Mouse (Mus musculus): ENCODE measurements around the gene Dnajc8. TPM values are rescaled to one million over a fixed set of nuclear protein-coding genes. Genes with fewer than 3 reads are reported as not detected.
A peak's percentile ranks its signal among the peaks of the same experiment; 100 is the strongest.

Dnajc8 gene
- total and polyA plus RNA-seq, 3 experiments, result 110 to 246 TPM; not detected in 1

DNA sequence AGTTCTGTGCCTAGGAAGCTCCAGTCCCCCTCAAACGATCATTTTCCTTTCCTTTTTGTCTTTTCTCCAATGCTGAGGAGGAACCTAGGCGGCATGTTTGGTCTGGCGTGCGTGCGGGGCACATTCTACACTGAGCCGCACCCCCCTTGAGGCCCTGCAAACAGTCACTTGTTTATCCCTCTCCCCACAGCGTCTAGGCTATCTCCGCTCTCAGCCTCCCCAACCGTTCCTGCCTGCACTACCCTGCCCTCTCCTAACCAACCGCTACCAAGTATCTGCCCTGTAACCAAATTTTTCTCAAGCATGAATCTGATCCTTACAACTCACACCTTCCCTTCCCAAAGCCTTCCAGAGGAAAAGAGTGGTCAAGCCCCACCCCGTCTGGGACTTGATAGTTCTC lies 32.0 kb upstream of the Dnajc8 start:
- TF ChIP-seq ZKSCAN1 (IDR thresholded peaks at IDR 0.05; ENCODE audit: low read depth, low read length) (no peak), E2F4 (IDR thresholded peaks at IDR 0.05; ENCODE audit: borderline replicate concordance, low read depth, low read length) (no peak), TCF12 (IDR thresholded peaks at IDR 0.05; ENCODE audit: low read depth, low read length) (no peak), TBP (IDR thresholded peaks at IDR 0.05; ENCODE audit: low read depth, low read length) (no peak), SMC3 (IDR thresholded peaks at IDR 0.05; ENCODE audit: low read depth, low read length) (no peak), POLR2AphosphoS5 (IDR thresholded peaks at IDR 0.05; ENCODE audit: borderline replicate concordance, low read depth, low read length) (no peak), NELFE (IDR thresholded peaks at IDR 0.05; ENCODE audit: low read depth, low read length) (no peak), KAT2A (conservative IDR thresholded peaks at IDR 0.05; ENCODE audit: low read depth, low read length) (no peak)
- H3K36me3 ChIP-seq (ENCODE audit: control insufficient read depth in 1 of 2, insufficient read depth in 2 of 2, low read length in 2 of 2), result peaks cover 23 to 43% of the 10 kb centered on the region in 2 experiments
- DNase-seq (ENCODE audit: low read depth, low spot score), result no peak
- H3K4me1 ChIP-seq (ENCODE audit: control insufficient read depth in 1 of 2, insufficient read depth in 2 of 2, low read length in 2 of 2), result peaks cover 23 to 35% of the 10 kb centered on the region in 2 experiments
- H3K9me3 ChIP-seq (replicated peaks; ENCODE audit: insufficient read depth, low read length), result no peaks in the 10 kb centered on the region
- H3K27ac ChIP-seq (ENCODE audit: control insufficient read depth, low read depth, low read length), result no peak overlapping the region
- no peaks in the 10 kb centered on the region for H3K27me3 ChIP-seq (ENCODE audit: control insufficient read depth in 1 of 2, insufficient read depth in 2 of 2, low read length in 2 of 2)
- no peak overlapping the region for H3K4me3 ChIP-seq (ENCODE audit: control insufficient read depth in 1 of 2, insufficient read depth in 1 of 2, low read depth in 2 of 2, low read length in 2 of 2)
- H3K9ac ChIP-seq (ENCODE audit: control insufficient read depth, low read depth, low read length, poor library complexity, severe bottlenecking), result no peak overlapping the region
- peaks cover 48% of the 10 kb centered on the region for H3K79me2 ChIP-seq (ENCODE audit: control insufficient read depth, insufficient read depth, low read length, poor library complexity)

- Histone ChIP-seq H3K79me2 (ENCODE audit: control insufficient read depth, insufficient read depth, low read length, poor library complexity) (peaks cover 66% of the 10 kb centered on the region), H3K36me3 (ENCODE audit: control insufficient read depth in 1 of 2, insufficient read depth in 2 of 2, low read length in 2 of 2) (peaks cover 11 to 44% of the 10 kb centered on the region in 2 experiments), H3K9ac (ENCODE audit: control insufficient read depth, low read depth, low read length, poor library complexity, severe bottlenecking) (no peak overlapping the region), H3K9me3 (replicated peaks; ENCODE audit: insufficient read depth, low read length) (no peaks in the 10 kb centered on the region), H3K27me3 (ENCODE audit: control insufficient read depth in 1 of 2, insufficient read depth in 2 of 2, low read length in 2 of 2) (no peaks in the 10 kb centered on the region), H3K4me3 (ENCODE audit: control insufficient read depth in 1 of 2, insufficient read depth in 1 of 2, low read depth in 2 of 2, low read length in 2 of 2) (no peak overlapping the region), H3K4me1 (ENCODE audit: control insufficient read depth in 1 of 2, insufficient read depth in 2 of 2, low read length in 2 of 2) (peaks cover 25 to 37% of the 10 kb centered on the region in 2 experiments), H3K27ac (ENCODE audit: control insufficient read depth, low read depth, low read length) (peak overlapping the region; percentile 14; the same call in 1 of the 2 replicates)
- no peak for TF ChIP-seq POLR2AphosphoS2 (IDR thresholded peaks at IDR 0.05; ENCODE audit: low read length)
- TF ChIP-seq USF2 (IDR thresholded peaks at IDR 0.05; ENCODE audit: borderline replicate concordance in 1 of 2, insufficient read depth in 1 of 2, low read depth in 1 of 2, low read length in 2 of 2), result no peak
- TF ChIP-seq ZMIZ1 (IDR thresholded peaks at IDR 0.05; ENCODE audit: low read depth, low read length), result no peak
- TF ChIP-seq ZKSCAN1 (IDR thresholded peaks at IDR 0.05; ENCODE audit: low read depth, low read length), result no peak
- TF ChIP-seq TAL1 (IDR thresholded peaks at IDR 0.05; ENCODE audit: low read length), result 0 out of 2 replicates have a peak, but pooled peaks have one; percentile 4
- no peak for TF ChIP-seq MAX (IDR thresholded peaks at IDR 0.05; ENCODE audit: low read length)
- peak; percentile 41 for TF ChIP-seq CHD2 (IDR thresholded peaks at IDR 0.05; ENCODE audit: low read length)
- TF ChIP-seq ETS1 (IDR thresholded peaks at IDR 0.05; ENCODE audit: low read depth, low read length), result no peak
- no peak for TF ChIP-seq USF1 (IDR thresholded peaks at IDR 0.05; ENCODE audit: low read depth, low read length)
- peak in 1 of 2 experiments; percentile 27; a peak in 2 of 4 replicates for TF ChIP-seq EP300 (IDR thresholded peaks at IDR 0.05; ENCODE audit: low read depth in 1 of 2, low read length in 2 of 2)
- 0 out of 2 replicates have a peak, but pooled peaks have one; percentile 37 for TF ChIP-seq MAZ (IDR thresholded peaks at IDR 0.05; ENCODE audit: low read depth, low read length)
- peak; percentile 47; the same call in 1 of the 2 replicates for TF ChIP-seq MAFK (IDR thresholded peaks at IDR 0.05; ENCODE audit: borderline replicate concordance, low read depth, low read length)
- no peak for TF ChIP-seq KAT2A (conservative IDR thresholded peaks at IDR 0.05; ENCODE audit: low read depth, low read length)
- TF ChIP-seq NELFE (IDR thresholded peaks at IDR 0.05; ENCODE audit: low read depth, low read length), result no peak
- peak; percentile 18; the same call in 1 of the 2 replicates for TF ChIP-seq MXI1 (IDR thresholded peaks at IDR 0.05; ENCODE audit: low read depth, low read length)
- TF ChIP-seq RCOR1 (IDR thresholded peaks at IDR 0.05; ENCODE audit: low read depth, low read length), result no peak
- peak; percentile 37 for DNase-seq (ENCODE audit: low read depth, low spot score)
These were observed 30.2 kb upstream of the Dnajc8 start for GRCm38 (mm10) chr4:132505034-132505738.
